Mouse (Mus musculus): Measurements from ENCODE around the gene Scamp1.

Gene Scamp1

GRCm38 (mm10) chr13:94284543-94285269 is 951 bp downstream of the Scamp1 start:
- peak; percentile 49 for DNase-seq (ENCODE audit: extremely low read depth, insufficient read length, low spot score)

- no peak for DNase-seq (ENCODE audit: extremely low read depth, insufficient read length, low spot score)
Observed at GRCm38 (mm10) chr13:94279420-94279819, 6.2 kb downstream of the Scamp1 start.

DNA sequence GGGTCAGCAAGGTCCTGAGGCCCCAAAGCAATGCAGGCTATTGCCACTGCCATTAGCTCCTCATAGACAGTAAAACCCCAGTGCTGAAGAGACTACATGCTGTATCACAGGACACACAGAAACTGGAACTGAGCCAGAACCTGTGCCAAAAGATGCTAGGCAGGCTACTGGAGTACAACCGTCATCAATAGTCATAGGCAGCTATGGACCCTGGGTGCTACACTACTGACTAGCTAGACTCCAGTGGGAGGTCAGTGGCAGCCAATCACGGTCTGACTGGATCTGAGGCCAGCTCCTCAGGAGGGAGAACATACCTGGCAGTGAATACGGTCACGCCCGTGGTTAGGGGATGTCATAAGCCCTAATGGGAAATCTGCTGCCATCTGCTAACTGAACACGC is 14.4 kb downstream of the Scamp1 start:
- no peak for DNase-seq (ENCODE audit: extremely low read depth, insufficient read length, low spot score)

DNA sequence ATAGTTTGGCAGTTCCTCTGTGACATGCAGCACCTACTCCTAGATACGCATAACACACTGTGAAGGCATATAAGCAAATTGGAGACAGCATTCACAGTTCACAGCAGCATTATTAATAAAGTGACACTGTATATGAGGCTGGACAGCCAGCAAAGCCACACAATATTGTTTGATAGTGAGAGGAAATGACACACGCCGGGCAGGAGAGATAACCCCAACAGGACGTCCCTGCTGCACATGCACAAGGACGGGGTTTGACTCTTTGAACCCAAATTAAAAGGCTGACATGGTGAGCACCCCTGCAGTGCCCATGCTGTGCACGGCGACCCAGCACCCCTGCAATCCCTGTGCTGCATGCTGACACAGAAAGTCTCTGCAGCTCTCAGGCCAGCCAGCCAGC is 17.5 kb downstream of the Scamp1 start:
- no peak for DNase-seq (ENCODE audit: extremely low read depth, insufficient read length, low spot score)

- no peak for DNase-seq (ENCODE audit: extremely low read depth, insufficient read length, low spot score)
Observed at GRCm38 (mm10) chr13:94267190-94267589, 18.5 kb downstream of the Scamp1 start.

DNA sequence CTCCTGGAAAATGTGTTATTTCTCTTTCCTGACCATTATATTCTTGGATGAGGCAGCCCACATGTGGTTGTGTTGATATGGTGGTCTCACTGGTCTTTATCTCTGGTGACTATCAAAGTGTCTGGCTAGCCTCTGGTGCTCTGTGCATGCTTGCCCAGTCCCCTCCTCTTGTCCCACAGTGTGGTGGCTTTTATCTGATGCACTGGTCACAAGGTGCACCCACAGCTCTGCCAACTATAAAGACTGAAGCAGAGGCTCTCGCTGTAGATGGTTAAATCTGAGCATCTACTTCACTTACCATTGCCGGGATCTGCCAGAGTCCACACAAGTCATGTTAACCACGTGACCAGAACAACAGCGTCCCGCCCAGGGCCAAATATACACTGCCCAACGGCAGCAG is 19.1 kb downstream of the Scamp1 start:
- no peak for DNase-seq (ENCODE audit: extremely low read depth, insufficient read length, low spot score)

DNA sequence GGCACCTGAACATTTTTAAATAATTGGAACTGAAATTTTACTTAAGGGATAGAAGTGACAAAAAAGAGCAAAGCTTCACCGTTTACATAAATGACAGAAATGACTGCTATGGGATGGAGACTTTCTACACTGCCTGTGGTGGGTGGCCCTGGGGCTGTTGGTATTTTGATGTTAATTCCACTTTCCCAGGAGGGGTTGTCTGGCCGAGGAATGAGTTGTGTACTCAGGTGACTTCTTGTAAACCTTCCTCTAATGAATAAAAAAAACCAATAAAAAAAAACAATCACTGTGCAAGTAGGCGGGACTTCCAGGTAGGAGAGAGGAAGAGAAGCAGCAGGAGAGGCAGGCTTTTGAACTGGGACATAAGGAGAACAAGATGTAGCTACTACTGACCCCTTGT is 20.4 kb downstream of the Scamp1 start:
- DNase-seq (ENCODE audit: extremely low read depth, insufficient read length, low spot score), result no peak

GRCm38 (mm10) chr13:94263943-94264342 is 21.7 kb downstream of the Scamp1 start:
- no peak for DNase-seq (ENCODE audit: extremely low read depth, insufficient read length, low spot score)

DNA sequence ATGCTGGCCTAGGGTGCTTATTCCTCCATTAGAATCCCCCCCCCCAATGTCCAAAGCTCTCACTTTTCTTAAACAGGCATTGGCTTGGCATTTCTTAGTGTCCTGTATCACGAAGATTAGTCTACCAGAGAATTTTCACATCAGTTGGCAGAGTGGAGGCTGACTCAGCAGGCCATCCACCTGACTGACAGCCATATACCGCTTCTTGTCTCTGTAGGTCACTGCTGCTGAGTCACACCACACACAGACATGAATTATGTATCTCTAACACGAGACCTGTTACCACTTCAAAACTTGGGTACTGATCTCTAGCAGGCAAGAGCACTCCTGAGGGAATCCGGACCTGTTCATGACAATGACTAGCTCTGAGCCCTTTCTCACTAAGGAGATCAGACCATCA is 23.1 kb downstream of the Scamp1 start:
- DNase-seq (ENCODE audit: extremely low read depth, insufficient read length, low spot score), result peak; percentile 11

DNA sequence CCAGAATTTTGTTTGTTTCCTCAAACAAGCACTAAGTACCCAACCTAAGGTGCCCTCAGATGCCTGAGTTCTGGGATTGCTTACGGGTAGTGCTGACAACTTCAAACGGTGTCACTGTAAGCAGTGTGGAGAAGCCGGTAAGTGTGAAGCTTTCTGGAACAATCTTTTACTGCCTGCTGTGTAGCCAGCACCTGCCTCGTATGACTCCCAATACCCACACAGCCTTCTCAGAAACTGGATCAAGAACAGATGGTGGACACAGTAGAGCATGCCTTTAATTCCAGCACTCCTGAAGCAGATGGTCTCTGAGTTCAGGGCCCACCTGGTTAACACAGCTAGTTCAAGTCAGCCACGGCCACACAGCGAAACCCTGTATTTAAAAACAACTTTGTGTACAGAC is 24.0 kb downstream of the Scamp1 start:
- DNase-seq (ENCODE audit: extremely low read depth, insufficient read length, low spot score), result no peak

DNA sequence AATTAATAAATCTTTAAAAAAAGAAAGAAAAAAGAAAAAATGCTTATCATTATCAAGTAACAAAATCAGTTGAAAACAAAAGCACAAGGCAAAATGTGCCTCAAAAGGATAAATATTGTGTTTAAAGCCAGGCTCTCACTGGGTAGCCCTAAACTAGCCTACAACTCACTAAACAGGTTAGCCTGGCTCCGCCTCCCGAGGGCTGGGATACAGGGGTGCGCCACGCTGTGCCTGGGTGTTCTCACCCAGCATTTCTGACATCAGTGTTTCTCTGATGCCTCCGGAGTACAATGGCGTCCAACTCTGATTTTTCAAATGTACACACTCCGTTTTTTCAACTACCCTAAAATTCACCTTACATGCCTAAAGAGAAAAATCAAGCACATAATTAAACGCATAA is 24.7 kb downstream of the Scamp1 start:
- no peak for DNase-seq (ENCODE audit: extremely low read depth, insufficient read length, low spot score)

DNA sequence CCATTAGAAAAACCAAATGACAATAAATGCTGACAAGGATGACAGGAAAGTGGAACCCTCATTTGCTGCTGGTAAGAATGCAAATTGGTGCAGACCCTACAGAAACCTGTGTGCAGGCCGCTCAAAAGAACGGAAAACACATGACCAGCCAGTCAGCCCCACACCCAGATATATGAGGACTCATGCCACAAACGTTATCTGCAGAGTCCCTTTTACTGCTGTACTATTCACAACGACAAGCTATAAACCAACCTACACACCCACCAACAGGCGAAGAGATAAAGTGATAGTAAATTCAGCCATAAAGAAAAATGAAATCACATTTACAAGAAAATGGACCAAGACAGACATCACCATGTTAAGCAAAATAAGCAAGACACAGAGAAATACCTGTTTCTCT is 26.4 kb downstream of the Scamp1 start:
- no peak for DNase-seq (ENCODE audit: extremely low read depth, insufficient read length, low spot score)

DNA sequence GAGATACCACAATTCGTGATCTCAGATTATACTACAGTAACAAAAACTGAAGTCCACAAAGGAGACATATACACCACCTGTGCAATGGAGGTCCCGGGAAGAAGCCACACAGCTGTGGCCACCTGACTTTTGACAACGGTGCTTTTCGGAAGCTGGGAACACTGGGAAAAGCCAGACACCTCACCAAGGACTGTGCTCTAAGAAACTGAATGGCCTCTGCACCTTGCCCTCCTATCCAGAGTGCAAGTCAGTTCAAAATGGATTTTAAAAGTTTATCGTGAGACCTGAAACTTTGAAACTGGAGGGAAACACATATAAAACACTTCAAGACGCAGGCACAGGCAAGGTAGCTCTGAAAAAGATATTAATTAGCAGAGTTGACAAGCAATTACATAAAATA is 27.1 kb downstream of the Scamp1 start:
- DNase-seq (ENCODE audit: extremely low read depth, insufficient read length, low spot score), result no peak

GRCm38 (mm10) chr13:94257711-94258110 is 27.9 kb downstream of the Scamp1 start:
- no peak for DNase-seq (ENCODE audit: extremely low read depth, insufficient read length, low spot score)

GRCm38 (mm10) chr13:94255176-94255575 is 30.5 kb downstream of the Scamp1 start:
- DNase-seq (ENCODE audit: extremely low read depth, insufficient read length, low spot score), result no peak

- no peak for DNase-seq (ENCODE audit: extremely low read depth, insufficient read length, low spot score)
Observed at GRCm38 (mm10) chr13:94254286-94254685, 31.4 kb downstream of the Scamp1 start.

DNA sequence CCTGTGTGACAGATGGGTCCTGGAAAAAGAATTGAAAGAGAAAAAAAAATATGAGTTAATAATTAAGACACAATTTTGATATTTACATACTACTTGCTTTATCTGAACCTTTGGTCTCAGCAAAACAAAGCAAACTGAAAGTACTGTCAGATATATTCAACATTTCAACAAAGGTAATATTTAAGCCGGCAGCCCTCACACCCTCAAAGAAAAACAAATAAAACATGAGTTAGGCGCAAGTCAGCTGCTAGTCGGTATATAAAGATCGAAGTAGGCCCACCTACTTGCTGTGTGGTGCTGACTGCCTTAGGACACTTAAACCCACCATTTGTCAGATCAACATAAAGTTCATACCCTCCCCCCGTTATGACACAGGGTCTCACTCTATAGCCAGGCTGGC is 32.6 kb downstream of the Scamp1 start:
- DNase-seq (ENCODE audit: extremely low read depth, insufficient read length, low spot score), result no peak

DNA sequence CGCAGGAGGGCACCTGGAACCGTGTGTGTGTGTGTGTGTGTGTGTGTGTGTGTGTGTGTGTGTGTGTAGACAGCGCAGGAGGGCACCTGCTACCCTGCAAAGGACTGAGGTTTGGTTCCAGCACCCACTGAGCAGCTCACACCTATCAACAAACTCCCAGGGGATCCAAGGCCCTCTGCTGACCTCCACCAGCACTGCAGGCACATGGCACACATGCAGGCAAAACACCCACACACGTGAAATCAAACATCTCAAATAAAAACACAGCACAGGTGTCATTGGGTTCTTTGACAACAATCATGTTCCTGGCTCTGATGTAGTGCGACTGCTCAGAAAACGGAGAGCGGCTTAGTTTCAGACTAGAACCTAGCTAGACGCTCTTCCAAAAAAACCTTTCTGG is 34.9 kb downstream of the Scamp1 start:
- DNase-seq (ENCODE audit: extremely low read depth, insufficient read length, low spot score), result no peak

DNA sequence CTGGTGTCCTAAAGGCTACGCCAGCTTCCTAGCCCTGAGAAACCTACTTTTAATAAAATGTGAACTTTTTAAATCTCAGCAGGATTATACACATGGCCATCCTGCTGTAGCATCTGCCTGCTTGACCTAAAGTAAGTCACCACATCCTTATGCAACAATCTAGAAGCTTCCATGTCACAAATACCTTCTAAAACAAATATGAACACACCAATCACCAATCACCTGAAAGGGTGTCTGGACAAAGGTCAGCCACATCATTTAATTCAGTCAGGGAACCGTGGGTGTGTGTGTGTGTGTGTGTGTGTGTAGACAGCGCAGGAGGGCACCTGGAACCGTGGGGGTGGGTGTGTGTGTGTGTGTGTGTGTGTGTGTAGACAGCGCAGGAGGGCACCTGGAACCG is 35.5 kb downstream of the Scamp1 start:
- no peak for DNase-seq (ENCODE audit: extremely low read depth, insufficient read length, low spot score)

- no peak for DNase-seq (ENCODE audit: extremely low read depth, insufficient read length, low spot score)
Observed at GRCm38 (mm10) chr13:94242897-94243296, 42.8 kb downstream of the Scamp1 start.

- DNase-seq (ENCODE audit: extremely low read depth, insufficient read length, low spot score), result no peak
Observed at GRCm38 (mm10) chr13:94241892-94242524, 43.6 kb downstream of the Scamp1 start.

DNA sequence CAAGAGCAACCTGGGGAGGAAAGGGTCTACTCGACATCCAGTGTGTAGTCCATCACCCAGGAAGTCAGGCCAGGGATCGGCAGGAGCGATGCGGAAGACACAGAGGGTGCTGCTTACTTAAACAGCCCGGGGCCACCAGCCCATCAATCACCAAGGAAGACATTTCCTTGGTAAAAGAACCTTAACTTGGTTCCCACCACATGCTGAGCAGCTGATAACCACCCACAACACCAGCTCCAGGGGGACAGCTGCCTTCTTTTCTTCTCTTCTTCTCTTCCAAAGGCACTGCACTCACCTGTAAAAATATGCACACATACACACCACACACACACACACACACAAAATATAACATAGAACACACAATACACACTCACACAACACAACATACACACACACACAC is 44.8 kb downstream of the Scamp1 start:
- DNase-seq (ENCODE audit: extremely low read depth, insufficient read length, low spot score), result no peak

DNA sequence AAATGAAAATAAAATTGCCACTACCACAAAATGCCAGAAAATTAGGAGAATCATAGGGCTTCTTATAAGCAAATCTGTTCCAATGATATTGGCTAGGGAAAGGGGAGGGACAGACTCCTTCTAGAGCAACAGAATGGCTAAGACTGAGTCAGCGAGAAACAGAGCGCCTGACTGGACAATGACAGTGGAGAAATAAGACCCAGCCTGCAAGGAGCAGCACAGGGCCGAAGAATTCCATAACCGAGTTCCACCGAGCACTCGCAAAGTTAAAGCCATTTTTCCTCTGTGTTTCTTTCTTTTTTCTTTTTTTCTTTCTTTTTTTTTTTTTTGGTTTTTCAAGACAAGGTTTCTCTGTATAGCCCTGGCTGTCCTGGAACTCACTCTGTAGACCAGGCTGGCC is 45.5 kb downstream of the Scamp1 start:
- no peak for DNase-seq (ENCODE audit: extremely low read depth, insufficient read length, low spot score)

All from 3134 (cell line).